Mouse (Mus musculus): ENCODE measurements around the gene Kcnd2. TPM values are rescaled to one million over a fixed set of nuclear protein-coding genes. Genes with fewer than 3 reads are reported as not detected.

Gene Kcnd2
- polyA plus RNA-seq, 1 experiment from 2014 or later, result 3.7 TPM

DNA sequence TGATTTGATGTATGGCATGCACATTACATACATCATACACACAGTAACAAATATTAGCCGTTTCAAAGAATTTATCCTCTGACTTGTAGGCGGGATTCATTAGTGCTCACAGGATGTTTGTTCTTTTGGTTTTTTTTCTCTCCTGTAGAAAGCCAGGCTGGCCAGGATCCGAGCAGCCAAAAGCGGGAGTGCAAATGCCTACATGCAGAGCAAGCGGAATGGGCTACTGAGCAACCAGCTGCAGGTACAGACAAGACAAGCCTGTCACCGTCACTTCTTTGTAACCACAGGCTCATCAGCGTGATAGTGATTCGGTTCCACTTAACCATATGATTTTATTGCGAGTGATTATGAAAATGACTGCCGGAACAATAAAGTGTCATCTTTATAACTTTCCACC is 506.9 kb downstream of the Kcnd2 start:
- Histone ChIP-seq H3K9me3 (replicated peaks) (no peaks in the 10 kb centered on the region), H3K4me1 (no peaks in the 10 kb centered on the region), H3K27ac (no peak overlapping the region), H3K4me3 (no peak overlapping the region), H3K9ac (no peak overlapping the region), H3K27me3 (no peaks in the 10 kb centered on the region), H3K36me3 (ENCODE audit: poor library complexity, severe bottlenecking) (no peaks in the 10 kb centered on the region), H3K4me2 (no peak overlapping the region)
- 89% methylated on average over 10 of the region's 10 CpGs for WGBS
- ATAC-seq, result no peak

DNA sequence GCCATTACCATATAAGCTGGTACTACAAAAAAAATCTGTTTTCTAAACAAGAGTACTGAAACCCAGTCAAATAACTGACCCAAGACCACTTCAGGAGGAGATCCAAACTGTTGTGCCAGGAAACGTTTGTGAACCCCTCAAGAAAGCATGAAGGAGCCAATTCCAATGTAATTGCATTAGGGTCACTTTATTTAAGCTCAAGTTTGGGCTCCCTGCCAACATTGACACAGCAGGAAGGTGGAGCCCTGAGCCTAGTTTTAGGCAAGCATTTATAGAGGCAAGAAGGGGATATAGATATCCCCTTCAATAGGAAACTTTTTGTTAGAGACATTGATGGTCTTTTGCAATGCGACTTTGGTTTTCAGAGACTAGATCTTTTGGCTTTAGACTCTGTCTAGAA is 525.3 kb downstream of the Kcnd2 start:
- no peaks in the 10 kb centered on the region for H3K4me1 ChIP-seq
- no peak overlapping the region for H3K27ac ChIP-seq
- H3K4me3 ChIP-seq, result no peak overlapping the region
- H3K36me3 ChIP-seq (ENCODE audit: poor library complexity, severe bottlenecking), result no peaks in the 10 kb centered on the region
- H3K9ac ChIP-seq, result no peak overlapping the region
- H3K27me3 ChIP-seq, result no peaks in the 10 kb centered on the region
- ATAC-seq, result no peak
- H3K4me2 ChIP-seq, result no peak overlapping the region
- no peaks in the 10 kb centered on the region for H3K9me3 ChIP-seq (replicated peaks)
- WGBS, result 50% methylated on average over 2 of the region's 2 CpGs

- WGBS, result 86% methylated on average over 3 of the region's 3 CpGs
- no peak for ATAC-seq
Observed at GRCm38 (mm10) chr6:21744615-21745266, 529.4 kb downstream of the Kcnd2 start.

GRCm38 (mm10) chr6:21747536-21747935 is 532.2 kb downstream of the Kcnd2 start:
- Histone ChIP-seq H3K36me3 (ENCODE audit: poor library complexity, severe bottlenecking) (no peaks in the 10 kb centered on the region), H3K4me2 (no peak overlapping the region), H3K4me3 (no peak overlapping the region), H3K9me3 (replicated peaks) (no peaks in the 10 kb centered on the region), H3K4me1 (no peaks in the 10 kb centered on the region), H3K27me3 (no peaks in the 10 kb centered on the region), H3K9ac (no peak overlapping the region), H3K27ac (no peak overlapping the region)
- 80% methylated on average over 1 of the region's 1 CpGs for WGBS
- ATAC-seq, result no peak

More at GRCm38 (mm10) chr6:21744615-21745266, 529.4 kb downstream of the Kcnd2 start:
- H3K27ac ChIP-seq, result no peak overlapping the region
- H3K4me3 ChIP-seq, result no peak overlapping the region
- H3K9ac ChIP-seq, result no peak overlapping the region
- no peak overlapping the region for H3K4me2 ChIP-seq
- H3K27me3 ChIP-seq, result no peaks in the 10 kb centered on the region
- no peaks in the 10 kb centered on the region for H3K9me3 ChIP-seq (replicated peaks)
- no peaks in the 10 kb centered on the region for H3K36me3 ChIP-seq (ENCODE audit: poor library complexity, severe bottlenecking)
- no peaks in the 10 kb centered on the region for H3K4me1 ChIP-seq

DNA sequence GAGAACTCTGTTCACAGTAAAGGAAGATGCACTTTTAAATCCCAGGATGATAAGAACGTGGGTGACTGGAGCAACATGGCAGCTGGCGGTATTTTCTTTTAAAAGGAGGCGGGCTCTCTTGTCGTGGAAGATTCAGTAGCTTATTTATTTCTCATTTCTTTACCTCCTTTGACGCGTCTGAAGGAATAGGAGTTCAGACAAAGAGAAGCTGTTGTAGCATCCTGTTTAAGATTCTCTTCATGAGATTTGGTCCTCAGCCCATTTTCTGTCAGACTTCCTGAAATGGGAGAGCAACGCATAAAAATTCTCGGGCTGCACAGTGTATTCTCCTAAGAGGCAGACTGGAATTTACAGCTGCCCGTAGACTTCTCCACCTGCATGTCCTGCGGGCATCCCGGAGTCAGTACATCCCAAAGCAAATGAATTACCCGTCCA is 552.5 kb downstream of the Kcnd2 start:
- ATAC-seq, result peak; percentile 57; the same call in 1 of the 2 replicates

GRCm38 (mm10) chr6:21768745-21769446 is 553.6 kb downstream of the Kcnd2 start:
- Histone ChIP-seq H3K4me2 (no peak overlapping the region), H3K27me3 (no peaks in the 10 kb centered on the region), H3K36me3 (ENCODE audit: poor library complexity, severe bottlenecking) (peaks cover 4% of the 10 kb centered on the region), H3K9me3 (replicated peaks) (no peaks in the 10 kb centered on the region), H3K4me1 (0 out of 2 replicates have a peak, but pooled peaks cover 3% of the 10 kb centered on the region), H3K4me3 (no peak overlapping the region), H3K9ac (no peak overlapping the region), H3K27ac (no peak overlapping the region)
- no peak for ATAC-seq
- 90% methylated on average over 9 of the region's 9 CpGs for WGBS

More for the DNA sequence above, 552.5 kb downstream of the Kcnd2 start:
- Histone ChIP-seq H3K27me3 (no peaks in the 10 kb centered on the region), H3K9me3 (replicated peaks) (no peaks in the 10 kb centered on the region), H3K9ac (no peak overlapping the region), H3K4me1 (0 out of 2 replicates have a peak, but pooled peaks cover 3% of the 10 kb centered on the region), H3K4me3 (no peak overlapping the region), H3K4me2 (no peak overlapping the region), H3K27ac (no peak overlapping the region), H3K36me3 (ENCODE audit: poor library complexity, severe bottlenecking) (peaks cover 4% of the 10 kb centered on the region)
- WGBS, result 70% methylated on average over 12 of the region's 12 CpGs

GRCm38 (mm10) chr6:21769447-21769809 is 554.1 kb downstream of the Kcnd2 start:
- H3K4me2 ChIP-seq, result no peak overlapping the region
- H3K27me3 ChIP-seq, result no peaks in the 10 kb centered on the region
- no peak for ATAC-seq
- WGBS, result 91% methylated on average over 1 of the region's 1 CpGs
- no peak overlapping the region for H3K4me3 ChIP-seq
- no peak overlapping the region for H3K27ac ChIP-seq
- no peaks in the 10 kb centered on the region for H3K9me3 ChIP-seq (replicated peaks)
- peaks cover 4% of the 10 kb centered on the region for H3K36me3 ChIP-seq (ENCODE audit: poor library complexity, severe bottlenecking)
- H3K4me1 ChIP-seq, result 0 out of 2 replicates have a peak, but pooled peaks cover 3% of the 10 kb centered on the region
- no peak overlapping the region for H3K9ac ChIP-seq

DNA sequence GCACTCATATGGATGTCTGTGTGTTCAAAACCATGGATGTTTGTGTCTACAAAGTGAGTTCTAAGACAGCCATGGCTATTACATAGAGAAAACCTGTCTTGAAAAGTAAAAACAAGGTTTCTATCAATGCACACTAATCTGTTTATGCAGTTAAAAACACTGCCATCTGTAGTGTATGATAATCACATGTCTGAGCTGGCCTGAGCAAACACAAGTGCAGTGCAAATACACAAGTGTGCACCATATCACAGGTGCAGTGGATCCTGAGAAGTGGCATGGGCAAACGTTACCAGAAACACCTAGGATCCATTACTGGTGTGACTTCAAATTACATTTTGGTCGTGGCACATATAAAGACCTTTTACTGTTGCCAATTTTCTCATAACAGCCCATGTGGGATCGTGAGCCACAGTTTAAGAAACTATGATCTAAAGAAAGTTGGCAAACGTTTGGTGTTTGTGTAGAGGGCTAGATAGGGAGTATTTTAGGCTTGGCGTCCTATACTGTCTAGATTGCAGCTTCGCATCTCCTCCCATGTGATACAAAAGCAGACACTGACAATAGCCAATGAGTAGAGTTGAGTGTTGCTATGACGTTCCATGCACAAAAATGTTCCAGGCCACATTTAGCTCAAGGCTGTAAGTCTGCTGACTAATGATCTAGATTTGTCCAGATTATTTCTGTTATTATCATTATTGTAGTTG is 559.1 kb downstream of the Kcnd2 start:
- Histone ChIP-seq H3K4me3 (no peak overlapping the region), H3K4me2 (no peak overlapping the region), H3K27me3 (no peaks in the 10 kb centered on the region), H3K9me3 (replicated peaks) (no peaks in the 10 kb centered on the region), H3K27ac (no peak overlapping the region), H3K9ac (no peak overlapping the region), H3K4me1 (no peaks in the 10 kb centered on the region), H3K36me3 (ENCODE audit: poor library complexity, severe bottlenecking) (peaks cover 4% of the 10 kb centered on the region)
- WGBS, result 90% methylated on average over 7 of the region's 7 CpGs
- ATAC-seq, result no peak

Measured in forebrain, embryonic 13.5 days (tissue).